ENCODE assay signal across 22 mouse cellular contexts in genomic region chr15:7514743-7515273, GRCm38 (mm10).
"Had no signal": no experiment of that assay in that cellular context is flagged by ENCODE, and none has a peak within 500 bp of the region (broad histone marks: within the 10 kb centered on the region; RNA-seq: fewer than 3 reads in every experiment).

No protein-coding gene starts in this region.

- H3K4me3 ChIP-seq: limb, embryonic 12.5 days; limb, embryonic 15.5 days; megakaryocyte, embryonic 14.5 days; midbrain, embryonic 10.5 days; midbrain, embryonic 13.5 days; myocyte; neural tube, embryonic 13.5 days had no signal

- H3K27ac ChIP-seq: limb, embryonic 12.5 days; limb, embryonic 15.5 days; liver, embryonic 14.5 days; midbrain, embryonic 10.5 days; midbrain, embryonic 13.5 days; neural tube, embryonic 13.5 days had no signal

- H3K4me1 ChIP-seq: limb, embryonic 12.5 days; limb, embryonic 15.5 days; megakaryocyte, embryonic 14.5 days; midbrain, embryonic 13.5 days; neural tube, embryonic 13.5 days had no signal

- H3K36me3 ChIP-seq: limb, embryonic 12.5 days; limb, embryonic 15.5 days; midbrain, embryonic 10.5 days; midbrain, embryonic 13.5 days; neural tube, embryonic 13.5 days had no signal

- H3K27me3 ChIP-seq: limb, embryonic 12.5 days; limb, embryonic 15.5 days; megakaryocyte, embryonic 14.5 days; midbrain, embryonic 13.5 days; neural tube, embryonic 13.5 days had no signal

- H3K9me3 ChIP-seq: limb, embryonic 12.5 days; limb, embryonic 15.5 days; megakaryocyte, embryonic 14.5 days; midbrain, embryonic 10.5 days; midbrain, embryonic 13.5 days; neural tube, embryonic 13.5 days had no signal

- ATAC-seq: intestine, postnatal 0 days; liver, postnatal 0 days; lung, postnatal 0 days; midbrain, embryonic 13.5 days; midbrain, embryonic 16.5 days had no signal

- H3K9ac ChIP-seq: limb, embryonic 12.5 days; limb, embryonic 15.5 days; liver, embryonic 14.5 days; liver, postnatal 0 days; lung, embryonic 14.5 days; midbrain, embryonic 13.5 days; neural tube, embryonic 13.5 days had no signal

- H3K4me2 ChIP-seq: limb, embryonic 12.5 days; limb, embryonic 15.5 days; liver, embryonic 11.5 days; lung, embryonic 14.5 days; midbrain, embryonic 13.5 days; neural tube, embryonic 13.5 days had no signal

- DNase-seq: kidney, adult 8-10 months; kidney, postnatal 14 days; left cerebral cortex, postnatal 4 days; liver, postnatal 0 days; lung, embryonic 14.5 days; lung, postnatal 36 days; retina, postnatal 1 day; right cerebral cortex, postnatal 25 days; spleen, adult 18-20 months; thymus, postnatal 25 days had no signal
